Mouse (Mus musculus) left cerebral cortex, adult 8-10 months (tissue): ENCODE results near the gene Fchsd2. TPM values are rescaled to one million over a fixed set of nuclear protein-coding genes. Genes with fewer than 3 reads are reported as not detected.

ENCODE experiments used
- DNase-seq, 2 experiments: peaks; one replicate each; pipeline ENCODE4 v3.0.0; 2022; ENCODE audit warnings: low spot score in 2 of 2
- total RNA-seq, 4 experiments: library from RNA; stranded (reverse); gene quantifications; 2 replicates each; pipeline ENCODE4 v1.2.4; 2022

The Fchsd2 gene
- total RNA-seq, 4 experiments from 2014 or later: 44.1 to 47.7 (median 46.5) TPM

DNA sequence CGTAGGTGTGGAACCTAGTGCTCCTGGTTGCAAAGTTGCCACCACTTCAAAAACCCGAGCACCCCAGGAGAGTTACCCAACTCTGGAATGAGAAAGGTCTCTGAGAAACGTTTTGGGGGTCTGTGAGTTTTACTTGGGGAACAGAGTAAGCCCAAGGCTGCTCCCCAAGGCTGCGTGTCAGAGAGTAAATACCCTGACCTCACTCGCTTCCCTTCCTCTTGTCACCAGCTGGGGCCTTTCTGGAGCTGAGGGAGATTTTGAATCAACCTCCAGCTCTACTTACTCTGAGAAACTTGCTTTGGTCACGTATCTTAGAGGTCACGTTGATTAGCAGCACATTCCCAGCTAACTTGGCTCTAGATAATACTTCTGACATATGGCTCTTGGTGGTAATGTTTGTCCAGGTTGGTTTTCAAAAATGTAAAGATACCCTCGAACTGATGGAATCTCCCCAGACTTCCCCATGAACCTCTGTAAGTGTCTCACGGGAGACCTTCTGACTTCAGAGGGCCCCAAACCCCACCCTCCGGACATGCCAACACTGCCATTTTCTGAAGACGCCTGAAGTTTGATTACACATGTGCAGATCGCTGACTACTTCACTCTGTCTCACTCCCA is 20.4 kb upstream of the Fchsd2 start:
- no peak for DNase-seq

DNA sequence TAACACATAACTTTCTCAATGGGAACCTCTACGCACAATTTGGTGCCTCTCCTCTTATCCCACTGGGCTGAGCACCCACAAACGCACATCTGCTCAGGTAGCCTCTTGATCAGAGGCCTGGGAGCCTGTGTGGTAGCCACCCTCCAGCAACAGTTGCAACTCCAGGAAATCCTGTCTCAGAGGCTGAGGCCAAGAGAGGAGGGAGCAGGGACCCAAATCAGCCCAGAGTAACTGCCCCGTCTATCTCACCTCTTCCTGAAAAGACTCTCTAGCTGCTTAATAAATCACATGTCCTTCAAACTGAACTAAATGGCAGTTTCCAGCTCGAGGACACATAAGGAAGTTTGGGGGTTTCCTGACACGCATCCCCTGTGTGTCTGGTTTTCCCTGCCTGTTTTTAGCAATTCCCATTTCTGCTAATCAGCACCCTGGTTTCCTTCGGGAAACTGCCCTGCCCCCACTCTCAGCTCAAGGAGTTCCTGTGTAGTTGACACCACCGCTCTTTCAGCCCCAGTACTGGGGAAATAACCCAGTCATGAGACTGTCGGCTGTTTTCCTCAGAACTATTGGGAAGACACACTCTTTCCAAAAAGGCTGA is 18.4 kb upstream of the Fchsd2 start:
- no peak for DNase-seq

DNA sequence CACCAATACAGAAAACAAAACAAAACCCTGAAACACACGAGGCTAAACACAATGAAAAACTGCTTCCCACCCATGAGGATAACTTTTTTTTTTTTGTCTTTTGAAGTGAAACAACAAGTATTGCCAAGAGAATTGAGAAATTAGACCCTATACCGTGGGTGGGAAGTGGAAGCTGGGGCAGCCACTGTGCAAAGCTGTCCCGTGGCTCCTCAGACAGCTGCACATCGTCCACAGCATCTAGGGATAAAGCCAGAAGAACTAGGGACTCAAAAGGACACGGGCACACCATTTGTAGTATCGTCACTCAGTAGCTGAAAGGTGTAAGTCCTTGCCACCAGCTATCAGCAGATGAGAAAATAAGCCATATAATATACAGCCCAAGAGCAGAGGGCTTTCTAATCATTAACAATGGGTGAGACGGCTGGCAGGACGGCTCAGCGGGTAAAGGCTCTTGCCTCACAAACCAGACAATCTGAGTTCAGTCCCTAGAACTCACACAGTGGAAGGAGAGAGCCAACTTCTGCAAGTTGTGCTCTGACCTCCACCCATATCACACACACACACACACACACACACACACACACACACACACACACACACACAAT is 9.0 kb upstream of the Fchsd2 start:
- no peak for DNase-seq

DNA sequence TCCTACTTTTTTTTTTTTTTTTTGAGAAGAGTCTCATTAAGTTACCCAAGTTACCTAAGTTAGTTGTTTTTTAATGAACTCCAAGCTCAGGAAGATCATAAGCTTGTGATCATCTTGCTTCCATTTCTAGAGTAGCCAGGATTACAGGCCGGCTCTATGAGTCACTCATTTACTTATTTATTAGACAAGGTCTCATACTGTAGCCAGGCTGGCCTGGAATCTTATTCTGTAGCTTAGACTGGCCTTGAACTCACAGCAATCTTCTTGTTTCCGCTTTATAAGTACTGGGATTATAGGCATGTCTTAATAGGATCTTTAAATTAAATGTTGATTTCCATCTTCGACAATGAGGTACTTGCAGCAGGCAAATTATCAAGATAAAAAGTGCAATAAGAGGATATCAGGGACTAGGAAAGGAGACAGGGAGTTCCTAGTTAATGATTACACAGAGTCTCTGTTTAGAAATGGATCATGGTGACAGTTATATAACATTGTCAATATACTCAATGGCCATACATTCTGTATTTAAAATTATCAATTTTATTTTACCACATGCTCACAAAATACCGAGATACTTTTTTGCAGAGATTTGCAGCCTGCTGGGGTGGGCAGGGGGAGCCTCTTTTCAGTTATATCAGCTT is 7.7 kb upstream of the Fchsd2 start:
- no peak for DNase-seq

DNA sequence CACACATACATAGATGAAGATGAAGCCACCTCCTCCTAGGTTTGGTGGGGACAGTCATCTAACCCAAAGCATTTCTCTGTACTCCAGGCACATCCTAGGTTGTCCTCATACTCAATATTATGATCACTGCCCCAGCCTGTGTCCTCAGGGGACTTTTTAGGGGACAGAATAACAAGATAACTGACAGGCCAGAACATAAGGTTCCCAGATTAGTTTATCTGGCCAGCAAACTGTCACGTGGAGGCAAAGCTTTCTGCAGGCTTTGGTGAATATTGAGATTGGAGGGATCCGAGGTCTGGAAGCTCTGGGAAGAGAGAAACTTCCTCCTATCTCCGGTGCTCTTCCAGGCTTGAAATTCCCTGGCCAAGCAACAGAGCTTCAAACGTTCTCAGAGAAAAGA is 6.9 kb upstream of the Fchsd2 start:
- DNase-seq: no peak

DNA sequence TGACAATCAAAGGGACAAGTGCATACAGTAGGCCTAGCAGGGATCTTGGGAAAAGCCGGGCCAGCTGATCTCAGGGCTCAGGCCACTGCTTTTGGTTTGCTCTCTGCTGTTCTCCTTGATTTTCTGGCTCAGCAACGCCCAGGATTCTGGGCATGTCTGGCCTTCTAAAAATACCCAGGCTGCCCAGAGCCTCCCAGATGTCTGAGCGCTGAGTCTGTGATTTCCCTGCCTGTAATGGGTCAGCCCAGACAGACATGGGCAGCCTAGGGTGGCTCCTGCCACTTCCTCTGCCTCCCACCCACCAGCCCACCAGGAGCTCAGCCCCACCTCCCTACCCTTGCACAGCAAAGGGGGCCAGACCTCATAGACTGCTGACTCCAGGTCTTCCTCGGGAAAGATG is 4.0 kb upstream of the Fchsd2 start:
- no peak for DNase-seq

DNA sequence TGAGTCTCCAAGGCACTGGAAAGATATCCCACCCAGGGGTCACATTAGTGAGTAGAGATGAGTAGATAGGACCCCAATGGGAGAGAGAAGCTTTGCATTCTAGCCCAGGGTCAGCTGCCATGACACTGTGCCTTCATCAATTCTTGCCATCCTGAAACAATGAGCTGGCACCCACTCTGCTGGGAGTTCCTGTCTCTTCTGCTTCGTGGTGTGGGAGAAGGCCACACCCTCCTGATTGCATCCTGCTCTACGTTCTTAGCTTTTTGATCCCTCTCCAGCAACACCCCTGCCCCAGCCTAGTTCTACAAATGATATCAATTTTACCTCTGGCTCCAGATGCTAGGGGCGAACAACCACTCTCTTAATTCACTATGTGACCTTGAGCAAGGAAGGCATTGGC is 3.4 kb upstream of the Fchsd2 start:
- no peak for DNase-seq

DNA sequence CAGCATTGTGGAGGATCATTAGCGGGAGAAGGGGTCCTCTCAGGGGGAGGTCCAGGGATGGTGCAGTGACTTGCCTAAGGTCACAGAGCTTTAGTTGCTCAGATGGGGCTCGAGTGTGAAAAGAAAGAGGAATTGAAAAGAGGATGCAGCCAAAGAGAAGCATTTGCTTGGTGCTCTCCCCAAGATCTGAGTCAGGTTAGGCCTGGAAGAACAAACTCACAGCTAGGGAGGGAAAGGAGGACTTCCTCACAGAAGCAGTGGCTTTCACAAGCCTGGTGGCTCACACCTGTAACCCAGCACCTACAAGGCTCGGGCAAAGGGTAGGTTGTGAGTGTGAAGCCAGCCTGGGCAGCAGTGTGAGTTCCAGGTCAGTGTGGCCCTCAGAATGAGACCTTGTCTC is 568 bp downstream of the Fchsd2 start:
- no peak for DNase-seq

DNA sequence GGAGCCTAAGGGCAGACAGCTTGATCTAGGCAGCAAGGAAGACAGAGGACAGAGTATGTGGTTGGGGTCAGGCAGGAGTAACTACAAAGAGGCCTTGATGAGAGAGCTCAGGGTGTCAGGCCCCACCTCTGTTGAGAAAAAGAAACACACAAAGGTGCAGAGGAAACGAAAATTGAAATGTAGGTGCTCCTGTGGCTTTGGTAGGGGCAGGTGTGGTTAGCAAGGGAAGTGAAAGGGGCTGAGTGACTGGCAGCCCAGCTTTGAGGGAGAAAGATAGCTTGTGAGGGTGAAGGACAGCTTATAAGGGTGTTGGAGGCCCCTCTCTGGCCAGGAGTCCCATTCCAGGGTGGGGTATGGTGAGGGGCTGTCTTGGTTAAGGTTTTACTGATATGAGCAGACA is 2.1 kb downstream of the Fchsd2 start:
- DNase-seq: no peak

DNA sequence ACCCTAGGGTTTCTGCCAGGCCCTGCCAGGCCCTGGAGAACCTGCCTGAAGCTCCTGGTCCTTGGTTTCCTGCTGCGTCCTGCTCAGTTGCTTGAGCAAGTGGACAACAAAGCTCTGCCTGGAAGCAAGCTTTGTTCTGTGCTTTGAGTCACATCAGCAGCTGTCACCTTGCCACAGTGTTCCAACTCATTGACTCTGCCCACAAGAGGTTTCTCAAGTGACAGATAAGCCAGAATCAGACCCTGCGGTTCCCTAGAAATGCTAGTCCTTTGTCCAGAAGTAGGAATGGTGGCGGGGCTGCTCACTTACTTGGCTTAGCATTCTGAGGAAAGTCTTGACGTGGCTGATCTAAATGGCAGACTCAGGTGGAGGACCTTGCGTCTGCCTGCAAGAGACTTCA is 2.9 kb downstream of the Fchsd2 start:
- DNase-seq: no peak

DNA sequence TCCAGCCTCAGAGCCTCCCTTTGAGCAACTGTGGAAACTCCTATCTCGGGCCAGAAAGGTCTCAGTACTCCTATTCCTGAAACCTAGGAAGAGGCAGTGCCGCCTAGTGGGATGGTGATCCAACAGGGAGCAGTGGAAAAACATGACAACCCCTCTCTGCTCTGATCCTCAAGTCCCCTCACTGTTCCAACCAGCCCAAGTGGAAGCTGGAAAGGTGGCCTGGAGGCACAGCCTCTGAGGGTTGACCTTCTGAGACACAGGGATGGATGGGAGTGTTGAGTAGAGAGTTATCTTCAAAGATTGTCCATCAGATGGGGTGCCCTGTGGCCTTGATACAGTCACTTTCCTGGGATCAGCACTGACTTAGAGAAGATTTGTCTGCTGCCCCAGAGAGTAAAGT is 3.9 kb downstream of the Fchsd2 start:
- no peak for DNase-seq

DNA sequence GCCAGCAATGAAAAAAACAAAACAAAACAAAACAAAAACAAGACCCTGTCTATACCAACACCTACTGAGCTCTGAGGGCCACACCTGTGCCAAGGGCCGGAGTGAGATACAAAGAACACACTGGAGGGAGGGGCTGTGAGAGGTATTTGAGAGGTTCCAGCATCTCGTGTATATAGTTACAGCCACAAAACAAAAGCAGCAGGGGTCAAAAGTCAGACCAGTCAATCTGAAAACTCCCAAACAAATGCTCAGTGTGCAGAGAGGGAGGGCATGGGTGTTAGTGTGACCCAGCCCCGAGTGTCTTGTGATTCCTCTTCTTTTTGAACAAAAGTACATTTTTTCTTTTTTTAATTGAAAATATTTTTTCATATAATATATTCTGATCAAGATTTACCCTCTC is 4.4 kb downstream of the Fchsd2 start:
- DNase-seq: no peak

DNA sequence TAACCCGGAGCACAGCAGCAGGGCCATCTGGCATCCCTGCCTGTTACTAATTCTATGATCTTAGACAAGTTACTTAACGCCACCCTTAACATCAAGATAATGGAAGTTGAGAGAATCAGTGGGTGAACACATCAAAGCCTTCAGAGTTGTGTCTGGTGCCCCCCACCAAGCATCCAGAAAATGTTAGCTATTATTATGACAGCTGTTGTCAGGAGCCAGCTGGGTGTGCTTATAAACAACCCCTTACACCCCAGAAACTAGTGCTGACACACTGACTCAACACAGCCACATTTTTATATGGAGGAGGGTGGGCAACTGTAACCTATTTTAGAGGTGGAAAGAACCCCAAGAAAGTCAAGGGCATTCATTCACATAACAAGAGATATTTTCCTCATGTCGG is 7.3 kb downstream of the Fchsd2 start:
- no peak for DNase-seq

DNA sequence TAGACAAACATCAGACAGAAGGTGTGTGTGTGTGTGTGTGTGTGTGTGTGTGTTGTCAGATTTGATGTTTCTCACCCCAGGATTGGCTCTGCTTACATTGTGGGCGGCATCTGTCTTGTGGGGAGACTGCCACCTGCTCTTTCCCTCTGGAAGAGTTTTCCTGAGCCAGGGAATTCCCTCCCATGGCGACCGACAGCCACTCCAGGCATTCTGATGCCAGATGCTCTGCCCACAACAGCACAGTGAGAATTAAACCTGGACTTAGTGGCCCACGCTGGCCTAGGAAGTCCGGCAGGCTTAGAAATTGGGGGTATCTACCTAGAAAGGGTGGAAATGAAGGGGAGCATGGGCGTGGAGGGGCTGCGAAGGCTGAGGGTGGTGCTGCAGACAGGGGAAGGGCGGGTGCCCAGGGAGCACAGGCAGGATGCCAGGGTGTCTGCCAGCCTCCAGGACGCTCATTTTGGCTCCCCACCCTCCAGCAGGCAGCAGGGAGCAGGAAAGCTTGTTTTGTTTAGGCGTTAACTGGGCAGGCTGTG is 8.6 kb downstream of the Fchsd2 start:
- peak; percentile 42 to 86 for DNase-seq

DNA sequence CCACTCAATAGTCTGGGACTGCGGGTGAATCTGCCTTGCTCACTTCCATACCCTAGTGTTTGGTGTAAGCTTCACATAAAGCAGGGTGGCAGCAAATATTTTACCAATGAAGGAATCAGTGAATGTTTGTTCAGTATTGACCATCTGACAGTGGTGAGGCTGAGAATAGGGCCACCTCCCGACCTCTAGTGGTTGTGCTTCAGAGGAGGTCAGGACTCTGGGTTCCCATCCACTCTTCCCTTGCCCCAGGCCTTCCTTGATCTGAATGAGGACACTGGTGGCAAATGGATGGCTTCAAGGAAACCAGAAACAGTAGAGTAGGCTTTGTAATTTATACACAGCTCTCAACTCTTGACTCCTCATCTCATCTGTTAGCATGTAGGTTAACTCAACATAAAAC is 14.0 kb downstream of the Fchsd2 start:
- DNase-seq: no peak

DNA sequence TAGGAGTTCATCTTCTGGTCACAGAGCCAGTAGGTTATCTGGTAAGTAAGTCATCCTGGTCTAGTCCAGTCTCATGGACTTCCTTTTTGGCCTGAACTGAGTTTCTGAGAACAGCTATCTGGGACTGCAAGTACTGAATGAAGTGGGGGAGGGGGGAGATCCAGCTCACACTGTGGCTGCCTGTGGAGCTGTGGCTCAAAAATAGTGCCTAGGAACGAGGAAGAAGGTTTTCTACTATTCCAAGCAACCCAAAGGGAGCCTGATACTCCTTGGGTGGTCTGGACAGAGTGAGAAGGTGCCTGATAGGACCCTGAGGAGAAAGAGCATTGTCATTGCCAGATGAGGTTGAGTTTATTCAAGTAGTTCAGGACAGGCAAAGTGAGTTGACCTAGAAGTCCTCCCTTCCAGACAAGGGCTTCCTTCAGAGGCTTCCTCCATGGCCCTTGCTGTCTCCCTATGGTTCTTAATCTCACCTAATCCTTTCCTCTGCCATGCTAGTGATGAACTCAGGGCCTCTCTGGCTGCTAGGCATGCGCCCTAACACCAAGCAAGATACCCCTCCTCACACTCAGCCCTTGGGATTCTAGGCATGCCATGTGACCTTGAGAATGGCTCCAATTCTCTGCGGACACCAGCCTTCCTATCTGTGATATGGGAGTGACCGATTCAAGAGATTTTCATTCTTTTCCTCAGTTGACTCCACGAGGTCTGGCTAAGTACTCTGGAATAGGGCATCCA is 14.6 kb downstream of the Fchsd2 start:
- DNase-seq: no peak

DNA sequence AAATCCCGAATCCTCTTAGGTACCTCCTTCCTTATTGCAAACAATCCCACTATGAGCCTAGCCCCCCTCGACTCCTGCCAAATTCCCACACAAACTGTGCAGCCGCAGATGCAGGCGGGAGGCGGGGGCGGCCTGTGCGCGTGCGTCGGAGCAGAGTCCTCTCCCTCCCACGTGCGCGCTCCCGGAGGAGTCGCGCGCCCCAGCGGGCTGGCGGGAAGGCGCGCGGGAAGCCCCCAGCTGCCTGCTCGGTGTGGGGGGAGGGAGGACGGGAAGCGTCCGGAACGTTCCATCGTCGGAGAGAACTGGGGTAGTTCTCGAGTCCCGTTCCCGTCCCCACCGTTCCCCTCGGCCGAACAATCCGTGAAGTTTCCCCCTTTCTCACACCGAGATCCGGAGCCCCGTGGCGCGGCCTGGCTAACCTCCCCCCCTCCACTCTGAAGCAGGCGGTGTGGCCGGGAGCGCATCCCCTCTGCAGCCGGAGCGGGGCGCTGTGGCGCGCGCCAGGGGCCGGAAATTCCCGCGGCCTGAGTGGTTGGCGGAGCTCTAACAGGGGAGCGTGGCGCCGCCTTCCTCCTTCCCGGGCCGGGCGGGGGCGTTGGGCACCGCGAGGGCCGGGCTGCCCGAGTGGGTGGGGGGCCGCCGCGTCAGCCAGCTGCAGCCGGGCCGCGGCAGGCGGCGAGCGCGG is 15.4 kb downstream of the Fchsd2 start:
- DNase-seq: peak; percentile 94 to 96

DNA sequence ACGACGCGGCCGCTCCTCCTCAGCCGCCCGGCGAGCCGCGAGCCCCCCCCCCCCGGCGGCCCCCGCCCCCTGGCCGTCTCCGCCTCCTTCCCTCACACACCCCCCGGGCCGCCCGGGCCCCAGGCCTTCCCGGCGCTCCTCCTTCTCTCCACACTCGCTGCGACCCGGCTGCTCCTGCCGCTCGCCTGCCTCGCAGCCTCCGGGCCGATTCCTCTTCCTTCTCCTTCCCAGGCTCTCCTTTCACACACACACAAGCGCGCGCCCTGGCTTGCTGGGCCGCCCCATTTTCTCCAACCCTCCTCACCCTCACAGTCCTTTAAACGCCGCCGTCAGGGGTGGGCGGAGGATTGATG is 16.0 kb downstream of the Fchsd2 start:
- DNase-seq: peak in 1 of 2 experiments; percentile 42

DNA sequence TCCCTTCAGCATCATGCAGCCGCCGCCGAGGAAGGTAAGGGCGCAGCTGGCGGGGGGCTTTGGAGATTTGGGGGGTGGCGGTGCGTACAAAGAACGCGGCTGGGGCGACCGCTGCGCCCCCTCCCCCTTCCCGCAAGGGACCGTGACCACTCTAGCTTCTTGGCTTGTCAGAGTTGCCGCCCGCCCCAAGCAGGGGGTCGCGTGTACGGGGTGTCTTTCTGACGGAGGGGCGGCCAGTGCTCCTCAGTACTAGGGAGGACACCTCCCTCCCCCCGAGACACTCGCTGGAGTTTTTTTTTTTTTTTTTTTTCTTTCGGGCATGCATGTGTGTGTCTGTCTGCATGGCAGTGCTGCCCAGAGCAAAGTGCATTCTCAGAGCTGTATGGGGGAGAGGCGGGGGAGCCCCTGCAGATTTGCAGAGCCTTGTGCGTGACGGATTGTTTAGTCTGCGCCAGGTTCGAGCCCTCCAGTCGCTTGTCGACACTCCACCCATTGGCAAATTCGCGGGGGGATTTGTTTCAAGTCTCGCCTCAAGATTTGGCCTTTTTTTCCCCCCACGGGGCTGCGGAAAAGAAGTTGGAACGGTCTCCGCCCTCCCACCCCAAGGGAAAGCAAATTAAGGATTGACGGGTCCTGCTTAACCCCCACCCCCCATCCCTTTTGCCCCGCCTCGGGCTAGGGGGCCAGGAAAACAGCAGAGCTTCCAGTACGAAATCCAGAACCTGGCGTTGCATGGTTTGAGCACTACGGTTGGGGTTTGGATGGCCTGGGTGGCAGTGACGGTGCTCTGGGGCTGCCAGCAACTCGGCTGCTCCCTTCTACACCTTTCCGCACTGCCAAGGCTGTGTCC is 16.6 kb downstream of the Fchsd2 start:
- DNase-seq: peak in 1 of 2 experiments; percentile 32

DNA sequence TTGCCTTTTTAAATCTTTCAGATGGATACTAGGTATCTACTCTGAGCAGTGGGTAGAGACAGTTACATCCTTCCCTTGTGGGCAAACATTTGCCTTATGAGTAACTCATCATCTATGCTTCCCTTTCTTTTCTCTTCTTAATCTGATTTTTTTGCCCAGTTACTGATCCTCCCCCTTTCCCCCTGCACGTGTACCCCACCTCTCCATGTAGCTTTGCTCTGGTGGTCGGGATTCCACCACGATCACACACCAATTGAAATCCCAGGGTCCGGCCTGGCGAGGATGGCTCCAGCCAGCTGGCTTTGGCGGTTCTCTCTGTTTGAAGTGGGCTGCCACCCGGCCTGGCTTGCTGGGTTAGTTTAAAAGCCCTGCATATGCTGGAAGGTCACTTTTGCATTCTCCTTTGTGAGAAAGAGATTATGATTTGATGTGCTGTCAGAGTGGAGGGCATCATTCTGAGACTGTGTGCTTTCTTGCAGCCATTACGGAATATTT is 17.2 kb downstream of the Fchsd2 start:
- no peak for DNase-seq
